Mouse (Mus musculus) liver, embryonic 15.5 days (tissue): ENCODE measurements at regions not wholly inside any gene's neighbourhood (a gene's known extent, or its start where the extent isn't known, plus 50 kb on each side); places are given as distances from the start of the nearest gene placed in this dataset.

ENCODE experiments used
- ATAC-seq: fragments of 200-750 bp; cut with Nextera tagmentation; 2 replicates; pipeline ENCODE4 v1.8.0; 2017; ENCODE audit warnings: moderate number of reproducible peaks, mild to moderate bottlenecking, moderate library complexity; ENCODE audit not compliant: insufficient read depth
- H3K27ac ChIP-seq: fragments of 300-500 bp; sonication (generic); replicated peaks from 2 replicates; pipeline ENCODE4 v1.5.1; 2015; ENCODE audit warnings: mild to moderate bottlenecking, inconsistent platforms
- H3K27me3 ChIP-seq: fragments of 300-500 bp; sonication (generic); 2 replicates; pipeline ENCODE4 v1.6.1; 2015; ENCODE audit warnings: mild to moderate bottlenecking, inconsistent platforms
- H3K36me3 ChIP-seq: fragments of 300-500 bp; sonication (generic); replicated peaks from 2 replicates; pipeline ENCODE4 v1.6.1; 2015; ENCODE audit warnings: moderate library complexity, mild to moderate bottlenecking, inconsistent platforms
- H3K4me1 ChIP-seq: fragments of 300-500 bp; sonication (generic); replicated peaks from 2 replicates; pipeline ENCODE4 v1.6.1; 2015; ENCODE audit warnings: inconsistent platforms
- H3K4me2 ChIP-seq: fragments of 300-500 bp; sonication (generic); 2 replicates; pipeline ENCODE4 v1.6.1; 2015; ENCODE audit warnings: moderate library complexity, mild to moderate bottlenecking, inconsistent platforms
- H3K4me3 ChIP-seq: fragments of 300-500 bp; sonication (generic); replicated peaks from 2 replicates; pipeline ENCODE4 v1.5.1; 2015; ENCODE audit warnings: mild to moderate bottlenecking, inconsistent platforms
- H3K9ac ChIP-seq: fragments of 300-500 bp; sonication (generic); 2 replicates; pipeline ENCODE4 v1.6.1; 2015; ENCODE audit warnings: moderate library complexity, mild to moderate bottlenecking, inconsistent platforms
- H3K9me3 ChIP-seq: fragments of 300-500 bp; sonication (generic); replicated peaks from 2 replicates; pipeline ENCODE4 v1.6.1; 2016; ENCODE audit warnings: inconsistent platforms
- WGBS: fragments of 180-500 bp; shearing (Covaris S2); methylation state at CpG from one replicate; pipeline ENCODE4 v1.1.7; 2015; ENCODE audit warnings: mixed read lengths; ENCODE audit not compliant: insufficient replicate concordance; 5-methylcytosine and 5-hydroxymethylcytosine counted together

DNA sequence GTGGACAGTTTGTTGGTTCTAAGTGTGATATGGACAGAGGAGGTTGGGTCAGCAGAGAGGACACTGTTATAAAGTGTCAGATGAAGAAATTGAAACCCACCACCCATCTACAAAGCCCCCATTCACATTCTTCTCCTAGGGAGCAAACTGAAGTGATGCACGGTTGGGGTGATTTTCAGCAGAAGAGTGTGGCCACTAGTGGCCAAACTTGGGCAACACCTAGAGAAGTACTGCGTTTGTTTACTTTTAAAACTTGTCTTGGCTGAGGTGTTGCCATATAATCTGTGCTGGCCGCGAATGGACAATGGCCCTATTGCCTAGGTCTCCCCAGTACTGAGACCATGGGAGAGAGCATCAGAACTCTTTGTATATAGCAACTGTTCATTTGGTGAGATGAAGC is 150.8 kb upstream of the Cox10 start:
- Histone ChIP-seq H3K36me3 (no peaks in the 10 kb centered on the region), H3K4me2 (no peak overlapping the region), H3K4me1 (no peaks in the 10 kb centered on the region), H3K9me3 (no peaks in the 10 kb centered on the region), H3K4me3 (no peak overlapping the region), H3K9ac (no peak overlapping the region), H3K27ac (no peak overlapping the region), H3K27me3 (no peaks in the 10 kb centered on the region)
- 73% methylated on average over 4 of the region's 4 CpGs for WGBS
- no peak for ATAC-seq

DNA sequence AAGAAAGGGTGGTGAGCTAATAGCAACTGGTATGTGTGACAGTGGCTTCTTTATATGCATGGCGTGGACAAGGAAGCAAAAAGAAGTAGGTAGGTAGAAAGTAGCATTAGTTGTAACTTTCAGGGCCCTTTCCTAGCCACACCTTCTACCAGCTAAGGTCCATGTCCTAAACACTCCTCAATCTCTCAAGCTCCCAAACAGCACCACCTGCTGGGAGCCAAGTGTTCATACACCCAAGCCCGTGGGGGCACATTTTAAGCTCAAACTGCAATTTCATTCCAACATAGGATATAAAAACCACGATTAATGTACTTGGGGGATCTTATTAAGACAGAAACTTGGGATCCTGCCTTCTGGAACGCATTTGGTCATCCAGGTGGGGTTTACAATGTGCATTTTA is 141.6 kb upstream of the Cox10 start:
- Histone ChIP-seq H3K9ac (no peak overlapping the region), H3K36me3 (no peaks in the 10 kb centered on the region), H3K4me1 (no peaks in the 10 kb centered on the region), H3K4me2 (no peak overlapping the region), H3K4me3 (no peak overlapping the region), H3K27me3 (no peaks in the 10 kb centered on the region), H3K27ac (no peak overlapping the region), H3K9me3 (no peaks in the 10 kb centered on the region)
- WGBS: 63% methylated on average over 4 of the region's 4 CpGs
- no peak for ATAC-seq

DNA sequence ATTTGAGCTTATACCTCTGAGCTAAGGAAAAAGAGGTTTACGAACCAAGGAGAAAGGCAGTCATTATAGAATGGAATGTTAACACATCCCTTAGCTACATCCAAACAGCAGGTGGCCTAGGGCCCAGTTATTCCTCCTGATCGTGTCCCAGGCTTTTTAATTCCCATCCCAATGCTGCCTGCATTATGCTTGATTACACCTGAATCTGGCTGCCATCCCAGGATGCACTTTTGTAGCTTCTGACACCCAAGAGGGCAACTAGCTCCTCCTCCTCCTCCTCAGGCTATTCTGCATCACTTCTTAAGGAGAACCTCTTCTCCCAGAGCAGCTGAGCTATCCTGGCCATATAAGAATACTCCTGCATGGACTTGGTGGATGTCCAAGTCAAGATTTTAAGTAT is 137.9 kb upstream of the Cox10 start:
- Histone ChIP-seq H3K9ac (no peak overlapping the region), H3K27me3 (no peaks in the 10 kb centered on the region), H3K9me3 (no peaks in the 10 kb centered on the region), H3K27ac (no peak overlapping the region), H3K4me3 (no peak overlapping the region), H3K4me2 (no peak overlapping the region), H3K4me1 (no peaks in the 10 kb centered on the region), H3K36me3 (no peaks in the 10 kb centered on the region)
- WGBS: 52% methylated on average over 2 of the region's 2 CpGs
- ATAC-seq: no peak

DNA sequence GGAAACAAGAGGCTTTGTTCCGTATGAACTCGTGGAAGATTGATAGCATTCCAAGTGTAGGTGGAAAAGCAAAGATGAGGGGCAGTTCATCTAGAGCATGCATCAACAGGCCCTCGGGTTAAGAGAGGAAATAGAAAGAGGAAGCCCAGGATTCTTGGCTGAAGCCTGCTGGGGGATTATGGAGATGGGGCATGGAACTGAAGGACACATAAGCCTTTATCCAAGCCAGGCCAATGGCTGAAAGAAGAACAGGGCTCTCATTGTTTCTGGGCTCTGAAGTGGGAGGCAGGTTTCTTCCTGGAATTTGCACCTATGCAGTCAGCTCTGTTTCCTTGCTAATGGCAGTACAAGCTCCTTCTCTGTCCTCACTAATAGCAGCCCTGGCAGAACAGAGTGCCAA is 131.6 kb upstream of the Cox10 start:
- H3K9me3 ChIP-seq: no peaks in the 10 kb centered on the region
- ATAC-seq: no peak
- H3K36me3 ChIP-seq: no peaks in the 10 kb centered on the region
- H3K9ac ChIP-seq: no peak overlapping the region
- H3K27me3 ChIP-seq: no peaks in the 10 kb centered on the region
- no peak overlapping the region for H3K4me3 ChIP-seq
- no peak overlapping the region for H3K4me2 ChIP-seq
- 40% methylated on average over 3 of the region's 3 CpGs for WGBS
- no peak overlapping the region for H3K27ac ChIP-seq
- H3K4me1 ChIP-seq: no peaks in the 10 kb centered on the region

DNA sequence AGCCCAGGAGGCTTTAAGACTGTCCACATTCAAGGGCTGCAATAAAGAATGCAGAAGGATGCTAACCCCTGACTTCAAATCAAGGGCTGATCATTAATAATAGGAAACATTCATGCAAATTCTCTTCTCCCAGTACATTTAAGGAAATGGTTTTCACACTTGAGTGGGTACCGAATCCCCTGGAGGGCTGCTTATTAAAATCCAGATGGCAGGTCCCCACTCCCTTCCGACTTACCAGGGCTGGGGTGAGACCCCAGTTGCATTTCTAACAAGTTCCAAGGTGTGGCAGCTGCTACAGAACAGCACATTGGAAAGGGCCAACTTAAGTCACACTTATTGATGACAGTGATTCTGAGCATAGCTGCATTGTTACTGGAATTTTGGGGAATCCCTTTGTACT is 129.0 kb upstream of the Cox10 start:
- 0 out of 2 replicates have a peak, but pooled peaks cover 6% of the 10 kb centered on the region for H3K4me1 ChIP-seq
- no peaks in the 10 kb centered on the region for H3K36me3 ChIP-seq
- WGBS: 71% methylated on average over 2 of the region's 2 CpGs
- no peaks in the 10 kb centered on the region for H3K9me3 ChIP-seq
- H3K4me3 ChIP-seq: no peak overlapping the region
- no peaks in the 10 kb centered on the region for H3K27me3 ChIP-seq
- ATAC-seq: no peak
- H3K9ac ChIP-seq: no peak overlapping the region
- H3K4me2 ChIP-seq: no peak overlapping the region
- H3K27ac ChIP-seq: no peak overlapping the region

DNA sequence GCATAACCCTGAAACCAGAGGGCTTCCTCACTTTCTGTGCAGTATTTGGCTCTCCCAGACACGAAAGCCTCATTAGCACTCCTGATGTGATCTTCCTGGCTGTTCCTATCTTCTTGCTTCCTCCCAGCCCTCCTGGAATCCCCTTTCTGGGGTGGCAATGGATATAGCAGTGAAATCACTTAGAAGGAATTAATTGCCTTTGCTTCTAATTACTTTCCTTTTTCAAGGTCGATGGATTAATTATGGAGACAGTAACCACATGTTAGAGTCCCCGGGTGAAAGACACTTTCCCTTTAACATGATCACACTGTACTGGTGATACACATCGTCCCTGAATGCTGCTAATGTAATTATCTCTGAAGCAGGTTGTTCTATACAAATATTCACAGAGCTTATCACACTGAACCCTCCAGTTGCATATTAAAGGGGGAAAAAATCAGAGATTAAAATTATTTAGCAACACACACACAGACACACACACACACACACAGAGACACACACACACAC is 128.1 kb upstream of the Cox10 start:
- Histone ChIP-seq H3K4me1 (0 out of 2 replicates have a peak, but pooled peaks cover 6% of the 10 kb centered on the region), H3K27ac (no peak overlapping the region), H3K36me3 (no peaks in the 10 kb centered on the region), H3K4me3 (no peak overlapping the region), H3K9ac (no peak overlapping the region), H3K4me2 (no peak overlapping the region), H3K9me3 (no peaks in the 10 kb centered on the region), H3K27me3 (no peaks in the 10 kb centered on the region)
- WGBS: 47% methylated on average over 4 of the region's 4 CpGs
- no peak for ATAC-seq

DNA sequence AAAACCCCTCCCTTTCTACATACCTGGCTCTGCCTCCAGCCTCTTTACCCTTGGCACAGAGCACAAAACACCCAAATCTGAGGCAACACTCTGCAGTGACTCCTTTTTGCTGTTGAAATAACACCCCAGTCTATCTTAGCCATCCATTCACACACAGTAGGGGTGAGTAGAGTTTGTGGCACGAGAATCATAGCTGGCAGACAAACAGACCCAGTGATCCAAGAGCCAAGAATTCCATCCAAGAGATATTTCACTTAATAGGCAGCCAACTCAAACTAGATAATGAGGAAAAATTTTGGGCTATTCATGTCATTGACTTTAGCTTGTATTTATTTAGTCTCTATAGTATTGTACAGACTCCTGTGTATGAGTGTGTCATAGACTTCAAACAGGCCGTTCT is 126.9 kb upstream of the Cox10 start:
- Histone ChIP-seq H3K27me3 (no peaks in the 10 kb centered on the region), H3K9me3 (no peaks in the 10 kb centered on the region), H3K36me3 (no peaks in the 10 kb centered on the region), H3K9ac (no peak overlapping the region), H3K27ac (no peak overlapping the region), H3K4me2 (no peak overlapping the region), H3K4me3 (no peak overlapping the region), H3K4me1 (0 out of 2 replicates have a peak, but pooled peaks cover 6% of the 10 kb centered on the region)
- 57% methylated on average over 2 of the region's 2 CpGs for WGBS
- no peak for ATAC-seq

DNA sequence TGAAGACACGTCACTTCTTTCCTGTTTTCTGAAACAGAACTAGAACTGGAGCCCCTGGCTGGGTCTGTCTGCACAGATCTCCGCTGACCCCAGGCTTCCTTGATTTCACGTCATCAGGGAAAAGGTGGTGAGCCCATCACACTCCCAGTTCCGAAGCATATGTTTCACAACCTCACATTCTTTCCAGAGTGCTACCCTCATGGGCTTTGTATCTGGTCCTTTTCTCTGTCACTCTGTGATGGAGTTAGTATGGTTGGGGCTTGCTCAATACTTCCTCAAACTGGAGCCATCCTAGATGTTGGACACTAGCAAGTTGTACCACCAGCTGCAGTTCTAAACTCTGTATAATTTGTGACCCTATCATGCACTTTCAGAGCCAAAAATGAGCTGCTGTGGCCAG is 125.8 kb upstream of the Cox10 start:
- WGBS: 20% methylated on average over 4 of the region's 4 CpGs
- H3K9ac ChIP-seq: no peak overlapping the region
- no peak for ATAC-seq
- H3K4me2 ChIP-seq: no peak overlapping the region
- no peaks in the 10 kb centered on the region for H3K27me3 ChIP-seq
- H3K4me1 ChIP-seq: 0 out of 2 replicates have a peak, but pooled peaks cover 6% of the 10 kb centered on the region
- H3K36me3 ChIP-seq: no peaks in the 10 kb centered on the region
- no peak overlapping the region for H3K4me3 ChIP-seq
- H3K9me3 ChIP-seq: no peaks in the 10 kb centered on the region
- H3K27ac ChIP-seq: no peak overlapping the region

DNA sequence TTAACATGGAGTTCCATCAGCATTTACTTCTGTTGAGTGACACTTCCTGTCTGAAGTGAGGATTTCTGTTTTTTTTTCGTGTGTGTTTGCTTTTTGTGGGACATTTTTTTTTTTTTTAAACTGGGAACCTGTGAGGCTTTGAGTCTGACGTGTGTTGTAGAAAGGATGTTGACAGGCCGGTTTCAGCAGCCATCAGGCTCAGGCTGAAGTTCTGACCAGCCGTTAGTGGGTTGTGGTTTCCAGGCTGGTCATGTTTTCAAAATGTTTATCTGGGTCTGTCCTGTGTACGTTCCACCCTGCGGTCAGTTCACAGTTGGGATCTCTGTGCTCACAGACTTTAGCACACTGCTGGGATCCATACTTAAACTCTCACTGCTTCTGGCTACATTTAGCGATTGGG is 125.0 kb upstream of the Cox10 start:
- H3K4me3 ChIP-seq: no peak overlapping the region
- no peak for ATAC-seq
- no peak overlapping the region for H3K27ac ChIP-seq
- H3K9me3 ChIP-seq: no peaks in the 10 kb centered on the region
- H3K4me2 ChIP-seq: no peak overlapping the region
- H3K36me3 ChIP-seq: no peaks in the 10 kb centered on the region
- H3K9ac ChIP-seq: no peak overlapping the region
- H3K4me1 ChIP-seq: 0 out of 2 replicates have a peak, but pooled peaks cover 6% of the 10 kb centered on the region
- 4% methylated on average over 7 of the region's 7 CpGs for WGBS
- H3K27me3 ChIP-seq: no peaks in the 10 kb centered on the region

DNA sequence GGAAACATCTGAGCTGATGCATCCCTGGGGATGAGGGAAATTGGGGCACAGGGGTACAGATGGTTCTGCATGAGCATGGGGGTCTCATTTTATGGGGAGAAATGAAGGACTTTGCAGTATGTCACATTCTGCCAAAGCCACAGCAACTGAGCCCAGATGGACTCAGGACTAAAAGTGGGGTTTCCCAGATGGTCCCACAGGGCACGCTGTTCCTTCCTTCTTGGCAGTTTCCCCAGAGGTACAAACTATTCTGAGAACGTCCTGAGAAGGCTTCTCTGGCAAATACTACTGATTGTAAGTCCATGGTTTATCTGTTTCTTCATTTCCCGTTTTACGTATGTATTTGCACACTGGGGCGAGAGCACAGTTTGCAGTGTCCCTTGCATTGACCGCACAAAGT is 121.6 kb upstream of the Cox10 start:
- 0 out of 2 replicates have a peak, but pooled peaks cover 6% of the 10 kb centered on the region for H3K4me1 ChIP-seq
- H3K36me3 ChIP-seq: no peaks in the 10 kb centered on the region
- 56% methylated on average over 6 of the region's 6 CpGs for WGBS
- H3K27ac ChIP-seq: no peak overlapping the region
- no peak overlapping the region for H3K9ac ChIP-seq
- ATAC-seq: no peak
- H3K4me3 ChIP-seq: no peak overlapping the region
- no peaks in the 10 kb centered on the region for H3K27me3 ChIP-seq
- no peak overlapping the region for H3K4me2 ChIP-seq
- no peaks in the 10 kb centered on the region for H3K9me3 ChIP-seq

DNA sequence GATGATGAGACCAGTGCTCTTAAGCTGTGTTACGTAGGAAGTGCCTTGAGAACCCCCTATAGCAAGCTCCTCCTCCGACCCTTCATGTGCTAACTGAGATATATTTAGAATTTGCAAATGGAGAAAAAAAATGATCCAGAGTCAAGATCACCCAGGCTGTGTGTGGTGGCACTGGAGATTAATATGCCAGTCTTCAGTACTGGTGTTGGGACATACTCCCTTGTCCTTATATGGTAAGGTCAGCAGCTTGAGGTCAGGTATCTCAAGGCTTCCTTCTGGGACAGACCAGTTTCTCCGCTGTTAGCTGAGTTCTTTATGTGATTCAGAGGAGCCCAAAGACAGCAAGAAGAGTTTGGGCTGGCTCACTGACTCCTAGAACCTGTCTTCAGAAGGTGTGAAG is 116.0 kb upstream of the Cox10 start:
- no peak for ATAC-seq
- H3K27ac ChIP-seq: no peak overlapping the region
- H3K9me3 ChIP-seq: no peaks in the 10 kb centered on the region
- 64% methylated on average over 3 of the region's 3 CpGs for WGBS
- H3K36me3 ChIP-seq: no peaks in the 10 kb centered on the region
- no peaks in the 10 kb centered on the region for H3K27me3 ChIP-seq
- no peak overlapping the region for H3K4me2 ChIP-seq
- H3K4me3 ChIP-seq: no peak overlapping the region
- no peaks in the 10 kb centered on the region for H3K4me1 ChIP-seq
- no peak overlapping the region for H3K9ac ChIP-seq

DNA sequence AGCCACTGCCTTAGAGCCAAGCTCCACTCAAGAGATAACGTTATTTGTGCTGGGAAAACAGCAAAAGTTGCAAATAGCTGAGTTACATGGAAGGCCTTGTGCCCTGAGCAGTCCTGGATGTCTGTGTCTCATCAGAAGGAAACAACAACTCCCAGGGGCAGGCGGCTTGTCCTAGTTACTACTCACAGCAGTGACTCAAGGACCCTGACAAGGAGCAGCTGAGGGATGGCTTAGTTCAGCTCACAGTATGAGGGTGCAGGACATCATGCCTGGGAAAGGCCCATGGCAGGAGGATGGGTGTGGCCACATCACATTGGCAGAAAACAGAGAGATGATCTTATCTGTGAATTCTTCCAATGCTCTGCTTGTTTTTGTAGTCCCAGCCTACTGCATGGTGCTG is 109.4 kb upstream of the Cox10 start:
- H3K9me3 ChIP-seq: no peaks in the 10 kb centered on the region
- H3K9ac ChIP-seq: no peak overlapping the region
- H3K27ac ChIP-seq: no peak overlapping the region
- WGBS: 41% methylated on average over 2 of the region's 2 CpGs
- H3K36me3 ChIP-seq: no peaks in the 10 kb centered on the region
- no peaks in the 10 kb centered on the region for H3K27me3 ChIP-seq
- no peak overlapping the region for H3K4me2 ChIP-seq
- 0 out of 2 replicates have a peak, but pooled peaks cover 3% of the 10 kb centered on the region for H3K4me1 ChIP-seq
- no peak for ATAC-seq
- H3K4me3 ChIP-seq: no peak overlapping the region
